Mouse (Mus musculus) left cerebral cortex, postnatal 4 days (tissue): ENCODE data around the gene Phrf1. TPM values are rescaled to one million over a fixed set of nuclear protein-coding genes. Genes with fewer than 3 reads are reported as not detected.

Experiments used
- DNase-seq: peaks from one replicate; pipeline ENCODE4 v3.0.0-alpha.2; 2022
- intact Hi-C: fragments of 180-260 bp; cut with DNase I; formaldehyde crosslinking; loops from one replicate; pipeline ENCODE4 v1.15.1; 2025
- total RNA-seq, 2 experiments: library from RNA; stranded (reverse); gene quantifications; 2 replicates each; pipeline ENCODE4 v1.2.3; 2021

Gene Phrf1
- total RNA-seq, 2 experiments from 2014 or later = 81.2 to 89.1 TPM

GRCm38 (mm10) chr7:141213133-141213532 lies 15.5 kb upstream of the Phrf1 start:
- no peak for DNase-seq
- intact Hi-C loops = no loop called here

- DNase-seq = no peak
- intact Hi-C loops = no loop called here
These were observed 14.9 kb upstream of the Phrf1 start, which contains the start of gene Lmntd2 for GRCm38 (mm10) chr7:141213605-141214235. Lmntd2 (minus strand) TSS chr7:141214080.

GRCm38 (mm10) chr7:141214310-141214709 lies 14.3 kb upstream of the Phrf1 start:
- DNase-seq = no peak
- intact Hi-C loops = no loop called here

- DNase-seq = peak; percentile 93
- intact Hi-C loops = no loop called here
These were observed 13.3 kb upstream of the Phrf1 start, which contains the start of gene Rassf7 for GRCm38 (mm10) chr7:141215101-141215879. Rassf7 (plus strand) TSS chr7:141215860.

- intact Hi-C loops = no loop called here
- peak; percentile 50 for DNase-seq
These were observed 12.5 kb upstream of the Phrf1 start for GRCm38 (mm10) chr7:141215880-141216733.

GRCm38 (mm10) chr7:141216894-141217293 lies 11.7 kb upstream of the Phrf1 start:
- intact Hi-C loops = no loop called here
- DNase-seq = no peak

- intact Hi-C loops = no loop called here
- DNase-seq = no peak
These were observed 11.1 kb upstream of the Phrf1 start for GRCm38 (mm10) chr7:141217343-141218013.

GRCm38 (mm10) chr7:141218141-141218540 lies 10.4 kb upstream of the Phrf1 start:
- intact Hi-C loops = no loop called here
- DNase-seq = no peak

GRCm38 (mm10) chr7:141218557-141219133 lies 9.9 kb upstream of the Phrf1 start:
- intact Hi-C loops = no loop called here
- no peak for DNase-seq

GRCm38 (mm10) chr7:141219558-141220099 lies 9.0 kb upstream of the Phrf1 start:
- no peak for DNase-seq
- intact Hi-C loops = no loop called here

GRCm38 (mm10) chr7:141220377-141220776 lies 8.2 kb upstream of the Phrf1 start:
- intact Hi-C loops = no loop called here
- no peak for DNase-seq

- intact Hi-C loops = no loop called here
- peak; percentile 98 for DNase-seq
These were observed 7.1 kb upstream of the Phrf1 start for GRCm38 (mm10) chr7:141221249-141222125.

- no peak for DNase-seq
- intact Hi-C loops = no loop called here
These were observed 6.5 kb upstream of the Phrf1 start for GRCm38 (mm10) chr7:141222126-141222467.

- intact Hi-C loops = no loop called here
- no peak for DNase-seq
These were observed 5.8 kb upstream of the Phrf1 start for GRCm38 (mm10) chr7:141222696-141223215.

- intact Hi-C loops = no loop called here
These were observed 2.0 kb upstream of the Phrf1 start for GRCm38 (mm10) chr7:141226535-141226934.

GRCm38 (mm10) chr7:141227796-141228195 lies 788 bp upstream of the Phrf1 start:
- intact Hi-C loops = no loop called here
- no peak for DNase-seq

More at GRCm38 (mm10) chr7:141226535-141226934, 2.0 kb upstream of the Phrf1 start:
- DNase-seq = no peak

GRCm38 (mm10) chr7:141229702-141230101 lies 1.1 kb downstream of the Phrf1 start:
- intact Hi-C loops = no loop called here
- no peak for DNase-seq

GRCm38 (mm10) chr7:141230570-141230969 lies 2.0 kb downstream of the Phrf1 start:
- DNase-seq = no peak
- intact Hi-C loops = no loop called here

GRCm38 (mm10) chr7:141231111-141231510 lies 2.5 kb downstream of the Phrf1 start:
- intact Hi-C loops = no loop called here
- DNase-seq = no peak
